Mouse (Mus musculus): ENCODE measurements around the gene Zfp39. TPM values are rescaled to one million over a fixed set of nuclear protein-coding genes. Genes with fewer than 3 reads are reported as not detected.

The Zfp39 gene
- polyA plus RNA-seq, 1 experiment = 1.3 TPM

- H3K4me1 ChIP-seq (ENCODE audit: control insufficient read depth, insufficient read depth, insufficient read length) = peaks cover 2% of the 10 kb centered on the region; the same call in 1 of the 2 replicates
- H3K27ac ChIP-seq (ENCODE audit: insufficient read depth, low read length) = no peak overlapping the region
- TF ChIP-seq CTCF (IDR thresholded peaks at IDR 0.05; ENCODE audit: extremely low read depth, insufficient read depth, insufficient read length, insufficient replicate concordance) = no peak
- no peak for TF ChIP-seq POLR2A (IDR thresholded peaks at IDR 0.05; ENCODE audit: low read depth, low read length)
- H3K4me3 ChIP-seq (ENCODE audit: extremely low read depth, insufficient read depth, insufficient read length) = no peak overlapping the region
- H3K27me3 ChIP-seq (ENCODE audit: control insufficient read depth, insufficient read depth, low read length) = no peaks in the 10 kb centered on the region
- H3K36me3 ChIP-seq (ENCODE audit: control insufficient read depth, insufficient read depth, low read length) = peaks cover 23% of the 10 kb centered on the region
- DNase-seq (ENCODE audit: low read depth in 1 of 2, low spot score in 2 of 2) = no peak
- 71% methylated on average over 4 of the region's 4 CpGs for WGBS
Measured at GRCm38 (mm10) chr11:58931576-58931975, 27.6 kb upstream of the Zfp39 start.

- no peak for DNase-seq (ENCODE audit: low read depth in 1 of 2, low spot score in 2 of 2)
- Histone ChIP-seq H3K36me3 (ENCODE audit: control insufficient read depth, insufficient read depth, low read length) (peaks cover 20% of the 10 kb centered on the region), H3K27me3 (ENCODE audit: control insufficient read depth, insufficient read depth, low read length) (no peaks in the 10 kb centered on the region), H3K4me1 (ENCODE audit: control insufficient read depth, insufficient read depth, insufficient read length) (0 out of 2 replicates have a peak, but pooled peaks cover 2% of the 10 kb centered on the region), H3K27ac (ENCODE audit: insufficient read depth, low read length) (no peak overlapping the region), H3K4me3 (ENCODE audit: extremely low read depth, insufficient read depth, insufficient read length) (no peak overlapping the region)
- 91% methylated on average over 3 of the region's 3 CpGs for WGBS
- no peak for TF ChIP-seq CTCF (IDR thresholded peaks at IDR 0.05; ENCODE audit: extremely low read depth, insufficient read depth, insufficient read length, insufficient replicate concordance)
- no peak for TF ChIP-seq POLR2A (IDR thresholded peaks at IDR 0.05; ENCODE audit: low read depth, low read length)
Measured at GRCm38 (mm10) chr11:58930254-58930653, 26.2 kb upstream of the Zfp39 start.

- DNase-seq (ENCODE audit: low read depth in 1 of 2, low spot score in 2 of 2) = no peak
- Histone ChIP-seq H3K4me1 (ENCODE audit: control insufficient read depth, insufficient read depth, insufficient read length) (0 out of 2 replicates have a peak, but pooled peaks cover 2% of the 10 kb centered on the region), H3K36me3 (ENCODE audit: control insufficient read depth, insufficient read depth, low read length) (peaks cover 20% of the 10 kb centered on the region), H3K27me3 (ENCODE audit: control insufficient read depth, insufficient read depth, low read length) (no peaks in the 10 kb centered on the region), H3K4me3 (ENCODE audit: extremely low read depth, insufficient read depth, insufficient read length) (no peak overlapping the region), H3K27ac (ENCODE audit: insufficient read depth, low read length) (no peak overlapping the region)
- TF ChIP-seq POLR2A (IDR thresholded peaks at IDR 0.05; ENCODE audit: low read depth, low read length) = no peak
- TF ChIP-seq CTCF (IDR thresholded peaks at IDR 0.05; ENCODE audit: extremely low read depth, insufficient read depth, insufficient read length, insufficient replicate concordance) = no peak
- 68% methylated on average over 3 of the region's 3 CpGs for WGBS
Measured at GRCm38 (mm10) chr11:58929641-58930040, 25.6 kb upstream of the Zfp39 start.

GRCm38 (mm10) chr11:58929055-58929454 lies 25.0 kb upstream of the Zfp39 start:
- WGBS = 90% methylated on average over 3 of the region's 4 CpGs
- Histone ChIP-seq H3K27me3 (ENCODE audit: control insufficient read depth, insufficient read depth, low read length) (no peaks in the 10 kb centered on the region), H3K4me1 (ENCODE audit: control insufficient read depth, insufficient read depth, insufficient read length) (0 out of 2 replicates have a peak, but pooled peaks cover 2% of the 10 kb centered on the region), H3K36me3 (ENCODE audit: control insufficient read depth, insufficient read depth, low read length) (peaks cover 17% of the 10 kb centered on the region), H3K4me3 (ENCODE audit: extremely low read depth, insufficient read depth, insufficient read length) (no peak overlapping the region), H3K27ac (ENCODE audit: insufficient read depth, low read length) (no peak overlapping the region)
- TF ChIP-seq CTCF (IDR thresholded peaks at IDR 0.05; ENCODE audit: extremely low read depth, insufficient read depth, insufficient read length, insufficient replicate concordance) = no peak
- no peak for TF ChIP-seq POLR2A (IDR thresholded peaks at IDR 0.05; ENCODE audit: low read depth, low read length)
- DNase-seq (ENCODE audit: low read depth in 1 of 2, low spot score in 2 of 2) = no peak

GRCm38 (mm10) chr11:58927790-58928651 lies 24.0 kb upstream of the Zfp39 start:
- Histone ChIP-seq H3K4me3 (ENCODE audit: extremely low read depth, insufficient read depth, insufficient read length) (peak overlapping the region; percentile 52), H3K27ac (ENCODE audit: insufficient read depth, low read length) (peak overlapping the region; percentile 88), H3K36me3 (ENCODE audit: control insufficient read depth, insufficient read depth, low read length) (peaks cover 9% of the 10 kb centered on the region), H3K27me3 (ENCODE audit: control insufficient read depth, insufficient read depth, low read length) (no peaks in the 10 kb centered on the region), H3K4me1 (ENCODE audit: control insufficient read depth, insufficient read depth, insufficient read length) (0 out of 2 replicates have a peak, but pooled peaks cover 2% of the 10 kb centered on the region)
- TF ChIP-seq CTCF (IDR thresholded peaks at IDR 0.05; ENCODE audit: extremely low read depth, insufficient read depth, insufficient read length, insufficient replicate concordance) (peak; percentile 76; the same call in 1 of the 2 replicates), POLR2A (IDR thresholded peaks at IDR 0.05; ENCODE audit: low read depth, low read length) (no peak)
- peak; percentile 63 to 80 for DNase-seq (ENCODE audit: low read depth in 1 of 2, low spot score in 2 of 2)
- under 1% methylated on average over 20 of the region's 20 CpGs for WGBS

GRCm38 (mm10) chr11:58927053-58927452 lies 23.0 kb upstream of the Zfp39 start:
- TF ChIP-seq POLR2A (IDR thresholded peaks at IDR 0.05; ENCODE audit: low read depth, low read length) = no peak
- TF ChIP-seq CTCF (IDR thresholded peaks at IDR 0.05; ENCODE audit: extremely low read depth, insufficient read depth, insufficient read length, insufficient replicate concordance) = no peak
- no peak for DNase-seq (ENCODE audit: low read depth in 1 of 2, low spot score in 2 of 2)
- Histone ChIP-seq H3K36me3 (ENCODE audit: control insufficient read depth, insufficient read depth, low read length) (peaks cover under 1% of the 10 kb centered on the region; the same call in 1 of the 2 replicates), H3K4me1 (ENCODE audit: control insufficient read depth, insufficient read depth, insufficient read length) (0 out of 2 replicates have a peak, but pooled peaks cover 2% of the 10 kb centered on the region), H3K4me3 (ENCODE audit: extremely low read depth, insufficient read depth, insufficient read length) (no peak overlapping the region), H3K27me3 (ENCODE audit: control insufficient read depth, insufficient read depth, low read length) (no peaks in the 10 kb centered on the region), H3K27ac (ENCODE audit: insufficient read depth, low read length) (no peak overlapping the region)
- WGBS = 63% methylated on average over 2 of the region's 2 CpGs
